Mouse (Mus musculus) heart, adult 11 months (tissue): Measurements from ENCODE around the gene Rab3il1.

ENCODE experiments used
- DNase-seq: peaks from one replicate; pipeline ENCODE4 v3.0.0; 2022

Rab3il1 gene

DNA sequence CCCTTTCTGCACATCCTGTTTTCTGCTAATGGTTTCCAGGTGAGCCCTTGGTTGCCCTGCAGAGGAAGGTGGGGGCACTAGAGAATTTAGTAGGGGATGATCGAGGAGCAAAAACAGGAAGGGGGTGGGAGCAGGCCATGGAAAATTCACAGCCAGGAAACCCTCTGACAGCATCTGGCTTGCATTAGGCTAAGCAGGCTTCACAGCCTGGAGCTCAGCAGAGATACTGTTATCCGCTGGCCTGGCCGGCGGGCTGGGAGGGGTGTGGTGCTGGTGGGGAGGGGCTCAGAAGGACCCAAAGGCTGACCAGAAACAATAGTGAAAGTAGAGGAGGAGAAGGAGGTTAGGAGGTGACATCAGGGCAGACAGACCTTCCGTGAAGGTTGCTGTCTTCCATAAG is 12.4 kb downstream of the Rab3il1 start:
- peak; percentile 98 for DNase-seq

- DNase-seq = no peak
Observed at GRCm38 (mm10) chr19:10014824-10015223, 13.4 kb downstream of the Rab3il1 start.

GRCm38 (mm10) chr19:10015442-10015841 is 14.0 kb downstream of the Rab3il1 start:
- DNase-seq = no peak

GRCm38 (mm10) chr19:10016151-10016550 is 14.7 kb downstream of the Rab3il1 start:
- no peak for DNase-seq

- peak; percentile 100 for DNase-seq
Observed at GRCm38 (mm10) chr19:10017637-10018526, 16.4 kb downstream of the Rab3il1 start.

GRCm38 (mm10) chr19:10018527-10018818 is 17.0 kb downstream of the Rab3il1 start:
- DNase-seq = no peak

DNA sequence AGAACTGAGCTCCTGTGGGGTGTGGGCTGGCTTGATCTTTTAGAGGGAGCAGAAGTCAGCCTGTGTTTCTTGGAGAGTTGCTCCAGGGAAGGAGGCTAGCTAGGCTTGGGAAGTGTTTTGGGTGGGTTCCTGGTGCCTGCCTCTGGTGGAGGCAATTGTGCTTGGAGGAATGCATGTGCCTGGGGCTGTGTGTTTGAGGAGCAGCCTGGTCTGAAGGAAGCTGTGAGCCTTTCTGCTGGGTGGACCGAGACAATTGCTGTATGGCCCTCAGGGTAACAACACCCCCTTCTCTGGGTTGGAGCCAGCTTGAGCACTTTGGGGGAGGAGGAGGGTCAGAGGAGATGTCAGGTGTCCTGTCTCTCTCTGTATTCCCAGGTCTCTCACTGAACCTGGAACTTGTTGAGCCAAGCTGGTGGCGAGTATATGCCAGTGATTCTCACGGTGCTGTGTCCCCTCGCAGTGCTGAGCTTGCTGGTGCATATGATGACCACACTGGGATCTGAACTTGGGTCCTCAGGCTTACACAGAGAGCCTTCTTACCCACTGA is 17.8 kb downstream of the Rab3il1 start:
- peak; percentile 92 for DNase-seq

DNA sequence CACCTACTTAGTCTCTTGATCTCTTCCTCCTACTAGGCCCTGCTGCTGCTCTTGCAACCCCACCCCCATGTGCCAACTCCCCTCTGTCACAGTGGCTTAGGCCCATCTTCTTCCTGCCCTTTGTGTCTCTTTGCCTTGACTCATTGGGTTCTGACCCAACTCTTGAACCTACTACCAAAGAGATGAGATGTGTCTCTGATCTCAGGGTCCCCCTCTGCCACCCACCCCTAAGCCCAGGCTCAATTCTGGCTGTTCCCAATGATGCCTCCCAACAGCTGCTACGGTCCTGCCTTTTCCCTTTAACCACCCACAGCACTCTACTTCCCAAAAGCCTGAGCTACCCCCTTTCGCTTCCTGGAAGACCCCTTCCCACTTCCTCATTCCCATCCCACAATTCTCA is 20.5 kb downstream of the Rab3il1 start:
- peak; percentile 95 for DNase-seq

DNA sequence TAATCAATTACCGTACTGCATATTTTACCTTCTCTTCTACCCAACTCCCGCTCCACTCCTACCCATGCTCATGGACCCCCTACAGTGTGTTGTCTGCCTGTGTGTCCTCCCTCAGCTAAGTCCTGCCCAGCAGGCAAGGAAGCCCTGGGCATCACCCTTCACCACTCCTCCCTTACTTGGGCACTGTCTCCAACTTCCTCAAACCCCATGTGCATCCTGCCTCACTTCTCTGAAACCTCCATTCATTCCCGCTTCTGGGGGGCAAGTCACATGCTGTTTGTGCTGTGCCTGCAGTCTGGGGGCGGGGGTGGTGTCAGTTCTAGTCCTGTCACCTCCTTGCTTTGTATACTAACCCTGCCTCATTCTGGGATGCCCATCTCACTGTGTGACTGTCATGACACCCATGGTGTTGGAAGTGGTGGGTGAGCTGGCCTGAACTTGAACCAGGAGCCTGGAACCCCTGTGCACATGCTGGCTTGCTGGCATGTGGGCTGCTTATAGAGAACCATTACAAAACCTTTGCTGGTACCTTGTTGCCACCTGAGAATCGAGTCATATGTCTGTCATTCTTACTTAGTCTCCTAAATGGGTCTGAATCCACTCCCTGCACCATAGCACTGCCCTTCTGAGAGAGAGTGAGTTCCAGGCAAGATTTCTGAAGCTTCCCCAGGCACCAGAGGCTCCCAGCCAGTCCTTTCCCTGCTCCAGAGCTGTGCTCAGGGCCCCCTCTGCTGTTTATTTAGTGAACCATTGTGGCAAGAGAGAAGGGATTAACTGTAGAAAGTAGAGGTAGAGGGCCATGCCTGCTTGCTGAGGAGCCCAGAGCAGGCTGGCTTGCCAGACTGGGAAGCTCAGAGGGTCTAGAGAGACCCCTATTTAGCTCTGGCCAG is 21.2 kb downstream of the Rab3il1 start:
- DNase-seq = peak; percentile 98

- DNase-seq = peak; percentile 96
Observed at GRCm38 (mm10) chr19:10023304-10023758, 21.9 kb downstream of the Rab3il1 start.

DNA sequence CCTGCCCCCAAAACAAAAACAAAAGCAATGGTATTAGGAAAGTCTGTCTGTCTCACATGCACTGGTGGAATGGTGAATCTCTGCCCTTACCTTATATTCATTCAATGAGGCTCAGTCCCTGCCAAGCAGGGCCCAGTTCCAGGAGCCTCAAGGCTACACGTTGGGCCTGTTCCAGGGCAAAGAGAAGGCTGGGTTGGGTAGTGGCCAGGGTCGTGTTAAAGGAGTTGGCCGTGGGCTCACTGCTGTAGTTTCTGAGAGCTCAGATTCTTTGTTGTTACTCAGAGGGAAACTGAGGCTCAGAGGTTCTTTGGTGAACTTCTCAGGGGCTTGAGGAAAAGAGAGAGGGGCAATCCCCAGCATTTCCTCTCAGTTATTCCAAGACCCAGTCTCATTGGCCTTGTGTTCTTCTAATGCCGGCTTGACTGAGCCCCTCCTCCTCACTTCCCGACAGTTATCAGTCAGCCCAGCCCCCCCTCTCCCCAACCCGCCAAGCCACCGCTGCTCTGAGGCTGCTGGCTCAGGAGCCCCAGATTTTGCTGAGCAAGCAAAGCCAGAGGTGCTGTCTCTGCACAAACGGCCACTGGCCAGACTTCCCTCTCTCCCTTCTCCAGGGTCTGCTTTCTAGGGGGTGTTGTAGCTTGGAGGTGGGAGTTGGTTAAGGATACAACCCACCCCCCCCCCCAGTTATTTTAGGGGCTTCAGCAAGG is 23.9 kb downstream of the Rab3il1 start:
- DNase-seq = peak; percentile 98

- DNase-seq = no peak
Observed at GRCm38 (mm10) chr19:10029746-10030145, 28.3 kb downstream of the Rab3il1 start.

DNA sequence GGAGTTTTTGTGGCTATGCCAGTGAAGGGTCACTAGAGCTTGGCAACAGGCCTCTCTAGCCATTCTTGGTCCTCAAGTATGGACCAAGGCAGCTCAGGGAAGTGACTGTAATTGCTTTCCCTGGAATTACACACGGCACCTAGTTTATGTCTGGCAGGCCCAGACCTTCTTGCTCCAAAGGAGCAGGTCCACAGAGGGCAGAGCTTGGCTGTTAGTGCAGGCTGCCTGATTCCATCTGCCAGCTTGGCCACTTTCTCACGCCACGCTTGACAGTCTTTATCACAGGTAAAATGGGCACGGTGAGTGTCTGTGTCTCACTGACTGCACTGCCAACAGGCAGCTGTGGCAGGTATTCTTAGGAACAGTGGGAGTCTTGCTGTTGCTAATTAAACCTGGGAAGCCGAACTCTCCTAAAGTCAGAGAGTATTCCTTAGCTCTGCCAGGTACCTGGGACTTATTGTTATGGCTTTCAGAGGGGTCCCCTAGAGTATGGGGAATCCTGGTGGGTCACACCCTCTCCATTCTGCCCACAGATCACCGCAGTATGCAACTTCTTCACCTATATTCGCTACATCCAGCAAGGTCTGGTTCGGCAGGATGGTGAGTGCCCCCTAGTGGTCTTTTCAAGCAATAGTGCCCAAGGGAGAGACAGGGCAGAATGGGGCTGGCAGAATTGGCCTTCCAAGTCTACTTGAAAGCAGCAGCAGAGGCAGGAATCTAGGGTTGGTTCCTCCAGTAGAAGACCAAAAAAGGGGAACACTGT is 31.9 kb downstream of the Rab3il1 start:
- peak; percentile 95 for DNase-seq

GRCm38 (mm10) chr19:10034356-10034755 is 32.9 kb downstream of the Rab3il1 start:
- DNase-seq = no peak

DNA sequence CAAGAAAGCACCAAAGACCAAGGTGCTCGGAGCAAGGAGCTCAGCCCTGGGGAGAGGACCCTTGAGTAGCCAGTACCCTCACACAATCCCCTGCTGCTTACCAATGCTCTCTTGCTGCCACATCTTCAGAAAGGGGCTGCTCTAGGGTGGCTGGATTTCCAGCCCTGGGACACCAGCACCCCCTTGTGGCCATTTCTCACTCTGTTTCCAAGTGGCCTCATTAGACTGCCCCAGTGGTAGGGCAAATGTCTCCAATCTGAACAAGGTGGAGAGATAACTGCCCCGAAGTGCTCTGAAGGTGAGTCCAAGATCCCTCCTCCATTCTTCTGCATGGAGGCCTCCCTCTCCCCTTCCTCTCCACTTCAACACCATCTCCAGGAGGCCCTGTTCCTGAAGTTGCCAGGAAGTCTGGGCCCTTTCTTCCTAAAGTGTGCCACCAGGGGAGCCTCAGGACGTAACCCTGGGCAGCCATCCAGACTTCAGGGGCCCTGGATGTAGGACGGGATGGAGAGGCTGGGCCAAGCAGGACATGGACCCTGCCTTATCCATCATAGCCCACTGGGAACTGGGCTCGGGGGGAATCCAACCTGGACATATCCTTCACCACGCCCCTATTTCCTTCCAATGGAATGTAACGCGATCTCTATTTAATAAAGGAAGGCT is 33.4 kb downstream of the Rab3il1 start:
- peak; percentile 96 for DNase-seq

- no peak for DNase-seq
Observed at GRCm38 (mm10) chr19:10037534-10037933, 36.1 kb downstream of the Rab3il1 start.

GRCm38 (mm10) chr19:10038364-10038763 is 36.9 kb downstream of the Rab3il1 start:
- no peak for DNase-seq

GRCm38 (mm10) chr19:10038910-10039309 is 37.4 kb downstream of the Rab3il1 start:
- DNase-seq = peak; percentile 96

DNA sequence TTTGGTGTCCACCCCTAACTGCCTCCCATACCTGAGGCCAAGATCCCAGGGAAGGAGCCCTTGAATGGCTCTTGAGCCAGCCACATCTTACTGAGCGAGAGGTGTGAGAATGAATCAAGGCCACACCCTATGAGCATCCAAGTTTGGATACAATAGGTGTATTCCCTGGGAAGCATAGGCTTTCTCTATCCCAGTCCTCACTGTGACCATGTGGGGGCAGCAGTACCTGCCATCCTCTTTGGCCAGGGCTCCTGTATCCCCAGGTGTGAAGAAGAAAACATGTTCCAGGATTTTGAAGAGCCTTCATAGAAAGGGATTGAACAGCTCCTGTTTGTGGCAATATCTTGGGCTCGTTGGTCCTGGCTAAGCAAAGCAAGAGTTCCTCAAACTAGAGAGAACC is 38.1 kb downstream of the Rab3il1 start:
- no peak for DNase-seq

DNA sequence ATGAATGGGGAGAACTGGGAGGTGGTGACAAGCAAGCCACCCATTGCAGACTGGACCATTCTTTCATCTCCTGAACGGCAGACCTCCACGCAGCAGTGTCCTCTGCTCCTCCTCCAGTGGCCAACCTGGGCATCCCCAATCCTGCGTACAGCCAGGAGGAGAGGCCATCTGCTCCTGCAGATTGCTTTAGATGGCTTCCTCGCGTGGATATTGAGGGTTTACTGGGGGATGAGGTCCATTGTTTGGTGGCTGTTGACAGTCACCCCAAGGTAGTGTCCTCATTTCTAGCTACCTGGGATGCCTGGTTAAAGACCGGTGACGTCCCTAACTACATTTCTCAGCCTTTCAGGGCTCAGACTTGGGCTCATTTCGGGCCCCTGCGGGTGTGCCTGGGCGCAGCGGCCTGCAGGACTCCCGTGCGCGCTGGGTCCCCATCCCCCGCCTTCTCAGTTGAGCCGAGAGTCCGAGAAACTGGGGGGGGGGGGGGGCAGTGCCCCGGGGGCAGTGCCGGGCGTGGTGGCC is 39.5 kb downstream of the Rab3il1 start:
- no peak for DNase-seq
